Mouse (Mus musculus) fibroblast of lung, adult 2 months (primary cell): Measurements from ENCODE around the gene Lin28b.

Source experiments
- DNase-seq: peaks from one replicate; pipeline ENCODE4 v3.0.0-alpha.2; 2011; ENCODE audit warnings: low read depth

Gene Lin28b

DNA sequence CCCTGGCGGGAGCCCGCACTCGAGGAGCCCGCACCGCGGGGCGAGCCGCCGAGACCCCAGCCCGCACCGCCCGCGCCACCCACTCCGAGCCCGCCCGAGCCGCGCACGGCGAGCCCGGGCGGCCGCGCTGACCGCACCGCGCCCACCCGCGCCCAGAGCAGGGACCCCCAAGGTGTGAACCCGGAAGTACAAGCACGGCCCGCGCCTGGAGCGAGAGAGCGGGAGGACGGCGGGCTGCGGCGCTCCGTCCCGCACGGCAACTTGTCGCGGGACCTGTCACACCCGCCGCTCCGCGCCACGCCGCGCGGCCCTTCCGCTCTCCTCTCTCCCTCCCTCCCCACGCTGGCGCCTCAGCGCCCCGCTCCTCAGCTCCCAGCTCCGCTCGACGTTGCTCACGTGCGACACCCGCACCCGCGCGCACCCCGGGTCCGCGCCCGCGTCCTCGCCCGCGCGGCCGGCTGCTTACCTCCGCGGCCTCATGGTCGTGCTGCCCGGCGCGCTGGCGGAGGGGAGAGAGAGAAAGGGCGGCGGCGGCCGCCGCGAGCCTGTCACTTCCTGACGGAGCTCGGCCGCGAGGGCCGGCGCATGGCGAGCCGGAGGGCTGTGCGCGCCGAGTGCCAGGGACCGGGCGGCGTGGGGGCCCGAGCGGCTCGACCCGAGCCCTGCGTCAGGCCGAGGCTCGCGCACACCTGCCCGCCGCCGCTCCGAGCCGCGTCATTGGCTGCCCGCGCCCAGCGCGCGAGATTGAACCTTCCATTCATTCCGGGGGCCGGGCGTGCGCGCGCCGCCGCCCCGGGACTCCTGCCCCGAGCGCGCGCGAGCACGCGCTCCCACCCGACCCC lies at the start of gene Lin28b:
Gene Lin28b (minus strand): TSS at position 635 of the 842 bp plus-strand sequence.
- no peak for DNase-seq

DNA sequence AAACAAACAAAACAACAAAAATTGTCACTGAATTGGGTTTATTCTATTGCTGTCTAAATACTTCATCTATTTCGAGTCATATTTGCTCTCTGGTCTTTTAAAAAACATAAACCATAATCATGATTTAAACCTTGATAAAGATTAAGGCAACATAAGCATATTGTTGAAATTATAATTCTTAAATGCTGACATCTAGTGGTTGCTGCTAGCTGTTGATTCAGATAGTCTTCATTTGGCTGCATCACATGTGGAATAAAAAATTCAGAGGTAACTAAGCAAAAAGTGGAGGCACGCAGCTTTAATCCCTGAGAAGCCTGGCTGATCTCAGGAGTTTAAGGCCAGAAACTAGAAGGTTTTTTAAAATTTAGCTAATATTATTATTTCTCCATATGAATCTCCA lies 25.6 kb upstream of the Lin28b start:
- no peak for DNase-seq

DNA sequence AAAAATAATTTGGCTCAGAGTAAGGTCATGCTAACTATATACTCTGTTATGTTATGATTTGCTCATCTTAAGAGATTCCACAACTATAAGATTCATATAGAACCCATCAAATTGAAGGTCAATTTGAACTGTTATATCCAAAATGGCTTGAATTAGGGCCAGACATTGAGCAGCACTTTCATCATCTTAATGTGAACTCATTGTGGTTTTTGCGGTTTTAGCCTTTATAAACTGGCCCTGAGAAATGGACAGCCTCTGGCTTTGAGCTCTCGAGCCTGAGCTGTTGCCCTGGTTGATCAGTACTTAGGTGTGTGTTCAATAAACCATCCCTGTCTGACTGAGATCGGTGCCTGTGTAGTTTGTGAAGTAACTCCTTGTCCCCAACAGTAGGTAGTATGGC lies 24.5 kb upstream of the Lin28b start:
- DNase-seq, result no peak

DNA sequence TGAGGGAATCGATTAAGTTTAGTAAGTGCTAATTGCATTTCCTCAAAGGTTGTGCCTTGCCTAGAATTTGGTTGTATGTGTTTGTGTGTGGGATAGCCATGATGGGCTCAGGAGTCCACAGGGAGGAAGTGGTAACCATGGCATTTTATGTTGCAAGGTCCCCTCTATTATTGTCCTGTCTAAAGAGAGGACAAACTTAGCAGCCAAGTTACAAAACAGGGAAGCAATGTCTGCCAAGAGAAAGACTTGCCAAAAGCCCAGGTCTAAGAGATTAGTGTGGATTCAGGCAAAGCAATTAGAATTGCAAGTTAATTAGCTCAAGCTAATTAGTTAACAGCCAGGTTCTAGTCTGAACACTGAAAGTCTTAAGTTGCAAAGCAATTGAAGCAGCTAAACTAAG lies 14.1 kb upstream of the Lin28b start:
- no peak for DNase-seq

DNA sequence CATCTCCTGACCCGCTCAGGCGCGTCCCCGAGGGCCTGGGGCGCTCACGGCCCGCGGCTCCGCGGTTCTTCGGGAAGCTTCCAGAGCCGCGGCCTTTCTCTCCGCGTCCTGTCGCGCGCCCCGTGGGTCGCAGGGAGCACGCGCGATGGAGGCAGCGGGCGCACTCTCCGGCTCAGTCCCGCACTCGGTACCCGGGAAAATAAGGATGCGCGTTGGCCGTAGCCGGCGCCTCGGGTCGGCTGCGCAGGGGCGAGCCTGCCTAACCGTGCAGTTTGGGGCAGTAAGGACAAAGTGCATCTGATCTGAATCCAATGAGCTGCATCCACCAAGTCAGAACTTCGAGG lies 380 bp upstream of the Lin28b start:
- DNase-seq, result no peak

DNA sequence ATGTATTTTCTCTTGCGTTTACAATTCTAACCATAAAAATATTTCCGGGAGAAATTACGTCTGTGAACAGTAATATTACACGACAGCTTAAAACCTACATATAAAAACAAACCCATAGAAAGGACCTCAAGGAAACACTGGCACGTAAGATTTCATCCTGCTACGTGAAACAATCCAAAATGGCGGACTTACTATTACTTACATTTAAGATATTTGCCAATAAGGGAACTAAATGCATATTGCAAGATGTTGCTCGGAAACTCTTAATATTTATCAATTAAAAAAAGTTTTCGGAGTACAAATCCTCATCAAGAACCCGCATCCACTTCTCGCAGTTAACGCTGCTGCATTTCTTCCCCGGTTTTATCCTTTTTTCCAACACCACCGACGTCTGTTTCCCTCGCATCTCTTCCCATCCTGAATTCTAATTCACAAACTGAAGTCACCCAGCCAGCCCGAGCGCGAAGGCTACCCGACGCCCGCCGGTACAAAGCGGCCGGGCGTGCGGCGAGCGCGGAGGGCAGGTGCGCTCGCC lies 902 bp downstream of the Lin28b start:
- DNase-seq, result no peak

DNA sequence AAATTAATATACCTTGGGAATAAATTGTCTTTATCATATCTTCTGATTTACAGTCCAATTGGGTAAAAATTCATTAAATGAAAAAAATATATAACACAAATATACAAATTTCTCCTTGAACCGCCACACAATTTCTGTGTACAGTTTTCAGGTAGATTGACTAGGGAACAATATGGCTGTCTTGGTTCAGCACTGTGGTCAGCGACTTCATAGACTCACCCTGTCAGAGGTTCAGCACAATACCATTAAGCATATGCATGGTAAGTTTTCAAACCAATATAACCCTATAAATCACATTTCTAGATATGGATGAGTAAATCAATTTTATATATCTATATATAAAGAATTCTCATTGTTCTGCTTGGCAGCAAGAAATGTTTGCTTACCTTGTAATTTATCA lies 3.0 kb downstream of the Lin28b start:
- no peak for DNase-seq

DNA sequence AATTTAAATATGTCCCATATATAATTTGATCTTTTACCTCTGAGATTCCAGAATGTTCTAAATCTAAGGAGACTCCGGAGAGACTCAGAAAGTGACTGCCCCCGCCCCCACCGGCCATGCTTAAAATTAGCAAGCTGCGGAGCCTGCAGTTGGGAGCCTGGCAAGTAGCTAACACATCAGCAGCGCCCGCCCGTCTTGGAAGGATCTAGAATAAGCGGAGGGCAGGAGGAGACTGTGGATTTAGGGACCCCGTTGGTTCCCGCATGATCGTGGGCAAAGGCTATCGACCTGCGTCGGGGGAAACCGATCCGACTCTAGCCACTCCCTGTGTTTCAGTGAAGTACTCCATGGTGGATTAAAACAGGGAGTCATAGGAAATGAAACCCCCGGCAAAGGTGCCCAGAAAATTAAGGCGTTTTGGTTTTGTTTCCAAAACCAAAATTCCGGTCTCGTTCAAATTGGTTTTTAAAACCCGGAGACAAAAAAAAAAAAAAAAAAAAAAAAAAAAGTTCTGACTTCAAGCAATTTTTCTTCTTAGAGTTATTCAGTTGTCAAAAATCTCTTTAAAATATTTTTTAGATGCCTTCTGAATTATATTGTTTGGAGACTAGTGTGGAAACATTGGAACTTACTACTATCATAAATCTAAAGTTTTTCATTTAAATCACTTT lies 12.4 kb downstream of the Lin28b start:
- no peak for DNase-seq

DNA sequence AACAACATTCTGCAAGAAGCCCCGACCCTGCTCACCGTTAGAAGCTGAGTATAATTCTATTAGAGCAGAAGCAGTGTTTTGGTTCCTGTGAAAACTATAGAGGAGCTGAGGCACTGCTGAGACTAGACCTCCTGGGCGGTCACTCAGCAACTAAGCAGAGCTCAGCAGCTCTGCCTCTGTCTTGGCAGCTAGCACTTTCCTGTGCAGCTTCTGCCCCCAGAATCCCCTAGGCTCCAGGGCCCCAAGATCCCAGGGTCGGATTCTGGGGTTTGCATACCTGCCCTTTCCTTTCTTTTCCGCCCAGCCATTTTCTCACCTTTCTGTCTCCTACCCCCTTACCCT lies 13.1 kb downstream of the Lin28b start:
- no peak for DNase-seq

DNA sequence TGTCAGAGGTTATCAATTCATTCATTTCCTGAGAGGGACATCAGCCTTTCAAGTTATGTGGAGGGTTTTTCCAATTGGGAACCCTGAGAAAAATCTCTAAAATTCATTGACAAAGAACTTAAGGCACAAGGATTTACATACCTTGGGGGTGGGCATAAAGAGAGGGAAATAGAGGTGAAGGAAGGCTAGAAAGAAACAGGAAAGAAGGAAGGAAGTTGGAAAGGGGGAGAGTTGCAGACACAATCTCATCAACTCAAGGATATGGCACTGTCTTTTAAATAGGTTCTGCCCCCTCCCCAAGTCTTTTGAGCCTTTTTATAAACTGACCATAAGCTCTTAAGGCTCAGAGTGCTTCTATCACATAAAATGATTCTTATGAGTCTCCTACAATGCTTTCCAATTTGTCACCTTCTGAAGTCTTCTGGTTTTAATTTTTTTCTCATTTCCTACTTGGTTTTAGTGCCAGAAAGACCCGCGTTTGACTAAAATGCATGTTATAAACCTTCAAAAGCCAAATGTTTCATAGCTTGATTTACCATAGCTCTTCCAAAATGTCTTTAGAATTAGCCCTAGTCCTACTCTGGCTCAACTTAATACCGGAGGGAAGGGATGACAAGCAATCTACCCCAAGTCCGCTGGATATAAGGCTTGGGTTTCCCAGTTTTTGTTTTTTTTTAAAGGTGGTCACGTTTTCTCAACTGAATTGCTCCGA lies 13.6 kb downstream of the Lin28b start:
- DNase-seq, result no peak

DNA sequence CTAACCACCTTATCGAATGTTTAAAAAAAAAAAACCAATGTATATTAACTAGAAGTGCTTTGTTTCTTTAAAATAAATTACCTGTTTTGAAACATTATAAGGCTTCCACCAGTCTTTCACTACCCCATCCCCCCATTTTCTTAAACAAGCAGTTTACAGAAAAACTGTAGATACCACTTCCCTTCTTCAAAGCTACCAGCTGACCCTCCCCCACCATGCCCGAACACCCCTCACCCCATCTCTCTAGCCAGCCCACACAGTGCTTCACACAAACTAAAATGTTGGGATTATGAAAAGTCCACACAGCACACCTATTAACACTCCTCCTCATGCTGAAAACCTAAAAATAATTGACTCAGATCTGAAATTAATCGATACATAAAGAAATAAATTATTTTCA lies 14.9 kb downstream of the Lin28b start:
- no peak for DNase-seq

DNA sequence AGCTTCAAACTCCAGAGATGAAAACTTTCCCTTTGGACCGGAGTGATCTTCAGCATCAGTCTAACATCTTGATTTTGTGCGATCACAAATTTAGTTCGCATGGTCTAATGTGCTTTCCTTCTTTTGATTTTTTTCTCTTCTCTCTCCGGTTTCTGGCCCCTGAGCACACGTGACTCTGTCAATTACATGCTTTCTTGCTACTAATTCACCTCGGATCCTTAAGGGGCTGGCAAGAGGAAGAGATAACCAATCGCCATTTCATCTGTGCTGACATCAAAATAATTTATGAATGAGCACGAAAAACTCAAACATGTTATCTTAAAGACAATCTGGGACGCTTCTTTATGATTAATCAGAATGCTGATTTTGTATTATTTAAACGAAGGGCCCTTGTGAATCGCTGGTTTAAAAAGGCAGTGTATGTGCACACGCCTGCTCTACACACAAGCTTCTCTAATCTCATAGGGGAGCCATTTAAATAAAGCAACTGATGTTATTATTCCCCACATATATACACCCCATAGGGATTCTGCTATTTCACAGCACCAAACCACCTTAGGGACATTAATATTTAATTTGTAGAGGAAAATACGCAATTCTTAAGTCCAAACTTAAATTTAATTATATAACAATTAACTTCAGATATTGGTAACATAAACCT lies 16.0 kb downstream of the Lin28b start:
- no peak for DNase-seq

DNA sequence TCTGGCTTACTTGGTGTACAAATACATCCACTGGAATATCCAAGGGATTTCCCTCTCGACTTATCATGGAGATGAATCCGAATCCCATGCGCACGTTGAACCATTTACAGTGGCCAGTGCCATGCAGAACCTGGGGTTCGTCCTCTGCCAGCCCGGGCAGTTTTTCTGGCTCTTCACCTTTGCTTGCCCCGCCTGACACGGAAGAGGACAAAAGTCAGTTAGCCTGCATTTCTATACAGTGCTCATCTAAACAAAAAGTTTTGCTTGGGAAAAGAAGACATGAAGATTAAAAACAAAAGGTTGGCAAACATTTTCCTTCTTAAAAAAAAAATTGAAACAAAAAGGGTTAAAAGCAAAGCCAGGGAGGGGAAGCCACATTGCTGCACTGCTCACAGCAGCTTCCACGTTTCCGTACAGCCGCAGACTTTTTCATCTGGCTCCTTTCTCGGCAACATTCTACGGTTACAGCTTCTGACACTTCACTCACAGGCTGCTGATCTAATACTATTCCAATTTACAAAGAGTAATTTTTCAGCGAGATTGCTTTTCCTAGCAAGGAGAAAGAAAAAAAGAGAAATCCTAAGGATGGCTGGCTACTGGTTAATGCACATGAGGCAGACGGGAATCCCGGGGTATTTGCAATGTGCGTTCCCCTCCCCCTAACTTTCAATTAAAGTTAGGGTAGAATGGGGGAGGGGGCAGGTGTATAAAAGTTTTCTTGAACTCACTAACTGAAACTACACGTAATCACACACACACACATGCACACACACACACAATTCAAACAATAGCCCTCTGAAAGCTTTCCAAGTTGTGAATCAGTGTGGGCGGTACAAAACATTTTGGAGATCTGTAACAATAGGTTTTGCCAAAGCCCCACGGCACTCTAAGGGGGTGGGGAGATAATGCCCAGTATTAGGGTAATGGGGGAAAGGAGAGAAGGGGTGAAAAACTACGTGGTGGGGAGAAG lies 16.9 kb downstream of the Lin28b start:
- no peak for DNase-seq

DNA sequence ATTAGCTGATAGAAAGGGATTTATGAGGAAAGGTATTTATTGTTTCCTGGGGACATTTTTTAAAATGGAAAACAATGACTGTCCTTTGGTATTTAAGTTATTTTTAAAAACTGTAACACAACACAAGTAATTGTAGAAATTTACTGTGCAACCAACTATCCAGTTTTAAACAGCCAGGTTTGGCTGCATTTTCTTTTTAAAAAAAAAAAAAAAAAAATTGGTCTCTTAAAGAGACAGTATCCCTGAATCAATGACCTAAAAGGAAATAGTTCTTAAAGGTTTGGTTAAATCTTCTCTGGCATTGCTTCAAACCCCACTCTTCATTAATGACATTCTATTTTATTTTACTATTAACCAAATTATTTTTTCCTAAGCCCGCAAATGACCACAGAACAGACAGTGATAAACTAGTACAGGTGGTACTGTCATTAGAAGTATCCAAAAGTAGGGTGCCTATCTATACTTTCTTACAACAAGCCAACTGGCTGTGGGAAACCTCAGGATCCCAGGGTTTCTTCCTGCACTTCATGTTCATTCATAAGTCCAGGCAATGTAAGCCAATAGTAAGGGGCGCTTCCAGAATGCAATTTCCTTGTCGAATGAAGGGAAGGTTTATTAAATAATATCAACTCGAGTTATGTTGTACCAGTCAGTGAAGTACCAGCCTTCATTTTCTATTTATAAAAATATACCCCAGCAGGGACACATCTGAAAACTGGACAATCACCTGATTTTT lies 17.8 kb downstream of the Lin28b start:
- DNase-seq, result no peak

DNA sequence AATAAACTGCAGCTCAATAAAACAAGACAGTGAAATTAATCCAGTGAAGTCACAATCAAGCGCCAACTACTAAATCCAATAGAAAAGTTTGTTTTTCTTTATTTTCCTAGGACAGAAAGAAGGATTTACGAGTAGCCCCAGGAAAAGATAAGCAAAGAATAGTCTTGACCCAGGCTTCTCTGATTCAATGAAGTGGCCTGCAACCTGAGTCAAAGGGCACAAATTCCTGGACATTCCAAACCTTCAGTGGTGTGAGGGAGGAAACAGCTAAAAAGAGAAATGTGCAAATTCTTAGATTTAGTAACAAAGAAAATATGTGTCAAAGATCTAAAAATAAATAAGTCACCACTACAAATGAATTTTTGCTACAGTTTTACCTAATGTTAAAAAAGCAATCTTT lies 27.6 kb downstream of the Lin28b start:
- DNase-seq, result no peak

DNA sequence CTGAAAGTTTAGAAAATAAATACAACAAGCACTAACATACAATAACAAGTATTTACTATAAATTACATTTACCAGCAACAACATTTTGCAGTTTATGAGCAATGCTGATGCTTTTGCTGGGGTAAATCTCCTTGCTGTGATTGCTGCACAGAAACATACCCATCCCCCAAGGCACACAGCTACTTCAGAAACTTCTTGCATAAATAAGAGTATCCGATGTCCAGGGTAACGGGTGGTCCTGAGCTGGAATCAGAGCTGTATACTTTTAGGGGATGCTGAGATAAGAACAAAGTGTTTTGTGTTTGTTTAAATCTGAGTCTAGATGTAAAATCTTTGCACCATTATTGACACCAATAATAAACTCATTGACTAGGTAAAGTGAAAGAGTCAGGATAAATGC lies 28.1 kb downstream of the Lin28b start:
- no peak for DNase-seq

DNA sequence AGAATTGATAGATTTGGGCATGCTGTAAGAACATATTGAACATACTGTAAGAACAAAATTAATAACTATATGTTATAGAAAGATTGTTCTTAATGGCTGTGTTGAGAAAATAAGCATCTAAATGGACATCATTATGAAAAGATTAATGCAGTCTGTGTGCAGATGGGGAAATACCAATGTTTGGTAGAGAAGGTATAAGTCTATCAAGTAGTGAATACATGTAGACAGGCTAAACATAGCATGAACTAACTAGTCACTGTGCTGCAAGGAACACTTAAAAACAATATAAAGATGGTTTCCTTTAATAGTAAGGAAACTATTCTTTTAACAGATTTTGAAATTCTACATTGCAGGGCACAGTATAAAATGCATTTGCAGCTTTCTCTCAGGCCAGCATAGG lies 39.6 kb downstream of the Lin28b start:
- no peak for DNase-seq

DNA sequence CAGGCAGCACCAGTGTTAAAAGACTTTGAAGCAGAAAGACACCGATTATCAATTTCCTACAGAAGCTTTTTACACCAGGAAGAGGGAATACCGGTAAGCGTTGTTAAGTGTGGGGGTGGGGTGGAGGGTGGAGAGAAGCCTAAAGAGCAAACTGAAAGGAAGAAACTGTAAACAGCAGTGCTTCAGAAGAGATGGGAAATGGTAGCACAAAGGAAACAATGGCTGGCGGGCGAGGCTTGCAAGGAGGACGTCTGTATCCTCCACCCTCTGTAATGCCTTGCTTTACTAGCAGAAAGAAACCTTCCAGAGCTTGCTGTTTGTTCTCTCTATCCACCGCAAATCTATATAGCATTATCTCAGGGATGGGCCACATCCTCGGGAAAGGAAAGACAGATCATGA lies 40.0 kb downstream of the Lin28b start:
- no peak for DNase-seq

DNA sequence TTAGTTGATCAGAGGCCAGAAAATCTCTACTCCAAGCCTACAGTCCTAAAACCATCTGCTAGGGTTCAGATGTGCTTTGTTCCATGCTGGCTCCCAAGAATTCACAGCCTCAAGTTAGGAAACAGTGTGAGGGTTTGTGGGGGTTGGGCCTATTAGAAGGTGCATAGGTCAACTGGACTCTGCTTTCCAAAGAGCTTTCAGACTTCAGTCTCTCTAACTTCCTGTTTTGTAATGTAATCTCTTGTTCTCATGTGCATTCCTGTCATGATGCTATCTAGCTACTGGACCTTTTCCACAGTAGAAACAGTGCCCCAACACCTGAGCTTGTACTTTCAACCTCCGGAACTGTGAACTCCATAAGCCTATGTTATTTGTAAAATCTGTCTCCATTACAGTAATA lies 63.8 kb downstream of the Lin28b start:
- no peak for DNase-seq

DNA sequence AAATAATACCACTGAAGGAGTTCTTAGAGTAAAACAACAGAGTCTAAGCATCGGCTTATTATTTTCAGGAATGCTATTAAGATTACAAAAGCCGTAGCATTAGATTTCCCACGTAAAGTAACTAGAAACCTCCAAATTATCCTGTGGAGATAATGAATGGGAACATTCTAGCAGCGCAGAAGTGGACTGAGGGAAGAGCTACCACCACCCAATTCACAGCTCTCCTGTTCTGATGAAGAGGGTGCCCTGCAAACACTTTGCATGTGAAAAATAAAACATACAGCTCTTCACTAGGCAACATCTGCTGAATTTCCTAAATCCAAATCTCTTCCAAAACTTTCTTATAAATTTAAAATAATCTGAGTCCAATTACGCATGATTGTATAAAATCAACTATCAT lies 74.1 kb downstream of the Lin28b start:
- no peak for DNase-seq

DNA sequence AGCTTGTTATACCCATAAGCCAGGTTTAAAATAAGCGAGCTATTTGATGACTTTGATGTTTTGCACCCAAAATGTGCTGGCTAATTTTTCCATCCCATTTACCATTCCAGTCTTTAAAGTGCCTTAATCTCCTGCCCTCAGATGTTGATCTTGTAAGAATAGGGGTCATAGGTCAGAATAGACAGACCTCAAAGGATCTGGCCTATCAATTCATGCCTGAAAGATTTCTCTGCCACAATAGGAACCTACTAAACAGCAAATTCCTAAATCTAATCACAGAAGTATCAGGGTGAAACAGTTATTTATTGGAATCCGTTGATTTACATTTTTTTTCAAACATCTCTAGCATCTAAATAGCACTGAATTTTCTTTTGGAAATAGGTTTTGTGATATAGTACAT lies 74.5 kb downstream of the Lin28b start:
- no peak for DNase-seq
